Mouse (Mus musculus) induced T-regulatory cell, adult 2 months (primary cell): Measurements from ENCODE around the gene Gm5447.

ENCODE experiments used
- DNase-seq: peaks from one replicate; pipeline ENCODE4 v3.0.0-alpha.2; 2012; ENCODE audit warnings: low read depth

The Gm5447 gene

GRCm38 (mm10) chr13:30986934-30987455 lies 13.0 kb downstream of the Gm5447 start:
- DNase-seq, result peak; percentile 40

DNA sequence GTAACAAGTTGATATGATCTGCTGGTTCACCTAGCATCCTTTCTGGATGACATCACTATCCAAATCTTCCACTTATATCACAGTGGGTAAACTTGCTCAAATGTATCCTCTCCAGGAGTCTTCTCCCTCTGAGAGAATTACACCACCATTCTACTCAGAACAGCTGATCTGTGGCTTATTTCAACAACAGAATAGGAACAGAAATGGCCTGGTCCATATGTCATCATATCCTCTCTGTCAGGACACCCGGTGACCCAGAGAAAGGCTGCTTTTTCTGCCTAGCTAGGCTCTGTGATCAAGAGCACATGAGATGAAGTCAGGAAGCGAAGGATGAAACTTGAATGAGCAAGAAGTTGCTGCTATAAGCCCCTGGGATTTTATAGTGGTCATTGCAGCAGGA lies 13.7 kb downstream of the Gm5447 start:
- no peak for DNase-seq

DNA sequence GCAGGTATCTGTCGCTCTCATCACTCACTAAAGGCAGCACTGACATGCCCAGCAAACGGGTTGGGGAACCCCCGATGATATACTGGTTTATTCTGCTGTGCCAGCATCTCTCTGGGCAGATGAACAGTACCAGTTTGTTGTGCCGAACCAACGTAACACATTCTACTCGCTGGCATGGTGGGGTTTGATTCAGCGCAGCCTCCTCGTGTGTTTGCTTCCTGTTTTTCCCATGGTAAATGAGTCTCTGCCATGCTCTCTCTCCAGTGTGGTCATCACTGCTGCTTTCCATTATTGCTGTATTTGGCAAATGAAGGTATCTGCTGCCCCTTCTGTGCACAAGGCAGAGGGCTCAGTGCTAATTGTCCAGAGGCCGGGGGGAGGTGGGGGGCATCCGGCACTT lies 15.7 kb downstream of the Gm5447 start:
- DNase-seq, result no peak

GRCm38 (mm10) chr13:30990233-30990632 lies 16.2 kb downstream of the Gm5447 start:
- no peak for DNase-seq

DNA sequence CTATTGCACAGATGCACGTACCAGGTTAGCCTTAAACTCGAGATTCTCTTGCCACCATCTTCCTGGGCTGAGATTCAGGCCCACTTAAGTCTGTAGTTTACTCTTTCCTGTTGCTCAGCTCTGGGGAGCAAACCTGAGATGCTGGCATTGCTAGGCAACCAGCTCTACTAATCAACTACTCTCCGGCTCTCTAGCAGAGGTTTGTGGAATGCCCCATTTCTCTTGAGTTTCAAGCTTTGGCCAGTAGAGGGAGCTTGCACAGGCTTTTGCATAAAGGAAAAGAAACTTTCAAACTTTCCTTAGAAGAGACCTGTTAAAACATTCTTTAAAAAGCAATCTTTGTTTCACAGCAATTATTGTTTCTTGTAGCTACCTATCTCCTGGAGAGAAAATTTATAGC lies 19.8 kb downstream of the Gm5447 start:
- peak; percentile 86 for DNase-seq

- DNase-seq, result no peak
Measured at GRCm38 (mm10) chr13:30994249-30994858, 20.4 kb downstream of the Gm5447 start.

GRCm38 (mm10) chr13:30997526-30998253 lies 23.7 kb downstream of the Gm5447 start:
- DNase-seq, result no peak

DNA sequence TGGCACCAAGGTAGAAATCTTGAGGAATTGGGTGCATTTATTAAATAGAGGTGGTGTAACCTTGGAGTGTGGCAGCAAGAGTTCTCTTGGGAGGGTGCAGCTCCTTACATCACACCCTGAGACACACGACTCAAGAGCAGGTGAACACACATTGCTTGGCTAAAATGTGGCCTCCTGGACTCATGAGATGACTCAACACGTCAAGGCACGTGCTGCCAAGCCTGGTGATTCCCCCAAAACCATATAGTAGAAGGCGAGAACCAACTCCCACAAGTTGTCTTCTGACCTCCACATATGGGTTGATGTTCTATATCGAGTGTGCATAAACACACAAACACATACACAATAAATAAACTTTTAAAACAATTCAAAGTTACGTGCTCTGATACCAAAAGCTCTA lies 25.8 kb downstream of the Gm5447 start:
- DNase-seq, result no peak

GRCm38 (mm10) chr13:31004458-31004857 lies 30.5 kb downstream of the Gm5447 start:
- no peak for DNase-seq

- DNase-seq, result no peak
Measured at GRCm38 (mm10) chr13:31004995-31005394, 31.0 kb downstream of the Gm5447 start.

DNA sequence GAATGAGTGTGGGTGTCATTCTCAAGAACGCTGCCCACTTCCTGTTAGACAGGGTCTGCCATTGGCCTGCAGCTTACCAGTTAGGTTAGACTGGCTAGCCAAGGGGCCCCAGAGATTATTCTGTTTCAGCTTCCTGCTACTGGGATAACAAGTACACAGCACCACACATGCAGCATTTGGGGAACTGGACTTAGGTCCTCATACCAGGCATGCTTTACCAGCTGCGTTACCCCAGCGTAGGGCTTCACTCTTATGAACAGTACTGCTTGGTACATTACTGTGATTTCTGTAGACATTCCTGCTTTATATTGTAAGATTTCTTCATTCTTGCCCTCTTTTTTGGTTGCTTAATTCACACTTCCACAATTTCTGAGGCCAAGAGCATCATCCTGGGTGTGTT lies 43.5 kb downstream of the Gm5447 start:
- no peak for DNase-seq

- DNase-seq, result no peak
Measured at GRCm38 (mm10) chr13:31021514-31021913, 47.5 kb downstream of the Gm5447 start.

DNA sequence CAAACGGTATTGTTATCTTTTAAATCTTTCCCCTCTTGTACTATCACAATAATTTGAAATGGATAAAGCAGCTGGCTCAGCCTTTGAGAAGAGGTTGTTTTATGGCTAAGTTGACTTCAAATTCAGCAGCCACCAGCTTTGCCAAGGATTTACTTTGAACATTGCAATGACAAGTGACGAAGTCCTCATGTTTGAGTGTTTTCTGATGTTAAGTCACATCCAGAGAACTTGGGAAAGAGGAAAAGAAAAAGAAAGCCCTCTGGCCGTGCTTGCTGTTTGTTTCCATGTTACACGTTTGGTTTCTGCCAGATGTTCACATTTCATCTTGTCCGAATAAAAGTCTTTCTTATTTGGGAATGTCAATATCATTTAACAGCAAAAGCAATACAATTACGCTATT lies 47.9 kb downstream of the Gm5447 start:
- DNase-seq, result no peak

DNA sequence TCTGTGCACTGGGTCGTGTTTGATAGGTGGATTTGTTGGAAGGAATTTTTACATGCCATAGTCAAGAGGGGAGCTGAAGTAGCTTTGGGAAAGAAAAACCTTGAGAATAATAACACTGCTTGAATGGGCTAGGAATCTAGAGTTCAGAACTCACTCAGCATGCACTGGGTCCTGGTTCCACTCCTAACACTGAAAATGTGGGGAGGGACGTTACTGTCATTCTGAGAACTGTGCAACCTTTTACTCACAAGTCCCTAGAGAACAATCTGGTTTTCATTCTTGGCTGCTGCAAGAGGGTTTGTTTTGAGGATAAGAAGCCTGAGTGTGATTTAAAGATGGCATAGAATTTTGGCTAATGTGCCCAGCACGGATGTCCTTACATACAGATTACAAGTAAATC lies 49.7 kb downstream of the Gm5447 start:
- no peak for DNase-seq
